Mouse (Mus musculus): Measurements from ENCODE around the gene Ankrd54.
"Not testable (repeated sequence)": the region's sequence is repeated elsewhere in the genome, so short reads cannot be mapped to it uniquely, and the experiment has no call there.

The Ankrd54 gene

DNA sequence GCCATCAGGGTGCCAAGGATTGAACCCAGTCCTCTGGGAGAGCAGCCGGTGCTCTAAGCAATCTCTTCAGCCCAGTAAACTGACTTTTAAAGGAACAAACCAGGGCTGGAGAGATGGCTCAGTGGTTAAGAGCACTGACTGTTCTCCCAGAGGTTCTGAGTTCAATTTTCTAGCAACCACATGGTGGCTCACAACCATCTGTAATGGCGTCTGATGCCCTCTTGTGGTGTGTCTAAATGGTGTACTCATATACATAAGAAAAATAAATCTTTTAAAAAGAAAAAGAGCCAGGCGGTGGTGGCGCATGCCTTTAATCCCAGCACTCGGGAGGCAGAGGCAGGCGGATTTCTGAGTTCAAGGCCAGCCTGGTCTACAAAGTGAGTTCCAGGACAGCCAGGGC, 54.9 kb downstream of the Ankrd54 start:
- DNase-seq = not testable (repeated sequence)

DNA sequence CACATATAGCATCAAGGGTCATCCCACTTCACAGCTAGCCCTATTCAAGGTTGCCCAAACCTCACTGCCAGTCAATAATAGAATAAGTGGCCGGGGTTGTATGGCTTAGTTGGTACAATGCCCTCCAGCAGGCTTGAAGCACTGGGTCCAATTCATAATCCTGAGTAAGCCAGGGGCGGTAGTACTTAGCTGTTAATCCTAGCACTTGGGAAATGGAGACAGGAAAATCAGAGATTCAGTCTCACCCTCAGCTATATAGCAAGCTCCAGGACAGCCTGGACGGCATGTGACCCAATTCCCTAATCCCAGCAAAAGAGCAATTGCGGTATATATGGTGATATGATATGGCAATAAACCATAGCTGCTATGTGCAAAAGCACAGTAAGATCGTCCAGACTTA, 55.6 kb downstream of the Ankrd54 start:
- DNase-seq = no peak

DNA sequence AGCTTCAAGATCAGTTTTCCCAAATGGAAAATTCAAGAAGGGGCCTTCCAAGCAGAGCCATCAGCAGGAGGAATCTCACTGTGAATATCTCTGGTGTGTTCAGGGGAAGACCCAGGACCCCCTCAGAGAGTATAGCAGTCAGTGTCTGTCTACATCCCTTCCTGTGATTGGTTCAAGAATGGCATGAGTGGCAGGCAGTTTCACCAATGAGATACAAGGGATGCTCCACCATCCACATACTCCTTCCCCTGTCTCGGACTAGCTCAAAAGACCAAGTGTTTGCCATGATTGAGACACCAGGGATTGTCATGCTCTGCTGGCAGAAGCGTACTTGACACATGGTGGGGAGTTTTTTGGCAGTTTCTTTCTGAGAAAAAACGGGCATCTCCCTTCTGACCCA, 56.1 kb downstream of the Ankrd54 start:
- DNase-seq = peak; percentile 72 to 83

DNA sequence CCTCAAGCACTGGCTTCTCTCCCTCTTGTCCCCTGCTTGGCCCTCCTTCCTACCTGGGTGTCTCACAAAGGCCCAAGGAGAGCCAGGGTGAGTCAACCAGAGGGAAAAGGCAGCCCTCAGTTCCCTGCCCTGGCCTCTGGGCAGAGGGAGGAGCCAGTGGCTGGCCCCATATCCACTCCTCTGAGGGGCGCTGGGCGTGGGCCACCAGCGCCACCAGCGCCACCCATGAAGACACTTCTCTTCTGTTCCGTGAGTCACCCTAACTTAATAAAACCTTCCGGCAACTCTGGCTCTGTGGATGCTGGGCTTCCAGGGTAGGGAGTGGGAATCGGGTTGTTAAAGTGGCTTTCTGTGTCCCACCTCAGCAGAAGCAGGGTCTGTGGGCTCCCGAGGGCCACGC, 57.1 kb downstream of the Ankrd54 start:
- no peak for DNase-seq
